Mouse (Mus musculus): ENCODE measurements at regions not wholly inside any gene's neighbourhood (a gene's known extent, or its start where the extent isn't known, plus 50 kb on each side); places are given as distances from the start of the nearest gene placed in this dataset.

DNA sequence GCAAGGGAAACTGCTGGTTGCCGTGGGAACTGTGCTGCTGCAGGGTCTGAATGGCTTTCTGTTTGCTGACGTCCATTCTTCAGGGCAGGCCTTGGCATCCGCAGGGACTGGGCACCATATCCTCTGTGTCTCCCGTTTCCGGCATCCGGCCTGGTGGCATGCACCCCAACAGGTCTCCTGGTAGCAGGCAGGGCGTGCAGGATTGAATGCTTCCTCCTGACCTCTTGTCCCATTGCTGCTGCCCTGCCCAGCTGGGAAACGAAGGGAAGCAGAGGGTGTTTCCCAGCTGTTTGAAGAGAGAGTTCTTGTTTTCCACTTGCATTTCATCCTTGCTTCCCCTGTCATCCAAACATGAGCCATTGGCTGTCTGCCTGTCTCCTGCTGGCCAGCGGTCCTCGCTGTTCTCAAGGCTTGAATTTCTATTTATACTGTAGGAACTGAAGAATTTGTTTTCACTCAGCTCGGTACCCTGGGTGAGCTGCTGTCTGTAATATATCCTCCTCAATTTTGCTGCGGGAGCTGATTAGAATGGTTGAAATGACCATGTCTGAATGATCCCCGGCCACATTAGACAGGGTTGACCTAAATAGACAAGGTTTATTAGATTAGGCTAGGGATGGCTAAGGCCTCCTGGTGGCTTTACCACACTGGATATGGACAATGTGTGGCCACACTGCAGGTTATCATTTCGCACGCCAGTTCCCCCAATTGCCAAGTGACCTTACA is 98.0 kb upstream of the Zfp648 start:
- Histone ChIP-seq H3K27ac (ENCODE audit: low read length) (peak overlapping the region; percentile 60), H3K4me2 (replicated peaks; ENCODE audit: low read depth, low read length) (no peak overlapping the region), H3K4me1 (ENCODE audit: insufficient read depth, low read depth, low read length) (no peaks in the 10 kb centered on the region), H3K9me3 (ENCODE audit: low read length) (no peaks in the 10 kb centered on the region), H3K27me3 (replicated peaks; ENCODE audit: insufficient read depth, low read length) (no peaks in the 10 kb centered on the region), H3K9ac (replicated peaks; ENCODE audit: low read depth) (no peak overlapping the region), H3K4me3 (ENCODE audit: low read depth, low read length) (no peak overlapping the region), H3K36me3 (ENCODE audit: insufficient read depth, low read length) (no peaks in the 10 kb centered on the region)
- peak; percentile 92 for DNase-seq (ENCODE audit: low spot score)
- WGBS: 28% methylated on average over 15 of the region's 15 CpGs
- ATAC-seq: peak; percentile 93
- TF ChIP-seq EP300 (IDR thresholded peaks at IDR 0.05) (peak; percentile 82), CTCF (IDR thresholded peaks at IDR 0.05) (peak; percentile 44)

DNA sequence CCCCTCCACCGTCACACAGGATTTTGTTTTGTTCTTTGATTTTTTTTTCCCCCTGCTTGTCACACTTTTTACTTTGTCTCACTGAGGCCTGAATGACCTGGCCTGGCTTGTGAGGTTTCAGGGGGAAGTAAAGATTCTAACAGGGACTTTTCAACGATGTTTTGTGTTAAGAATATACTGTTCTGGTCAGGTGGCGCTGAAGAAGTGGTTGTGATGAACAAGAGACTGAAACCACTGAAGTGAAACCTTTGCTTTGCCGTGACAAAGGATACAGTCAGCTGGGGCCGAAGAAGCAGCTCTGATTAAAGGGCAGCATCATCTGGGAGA is 97.4 kb upstream of the Zfp648 start:
- Histone ChIP-seq H3K9me3 (ENCODE audit: low read length) (no peaks in the 10 kb centered on the region), H3K36me3 (ENCODE audit: insufficient read depth, low read length) (no peaks in the 10 kb centered on the region), H3K27me3 (replicated peaks; ENCODE audit: insufficient read depth, low read length) (no peaks in the 10 kb centered on the region), H3K4me1 (ENCODE audit: insufficient read depth, low read depth, low read length) (no peaks in the 10 kb centered on the region), H3K9ac (replicated peaks; ENCODE audit: low read depth) (no peak overlapping the region), H3K27ac (ENCODE audit: low read length) (peak overlapping the region; percentile 60), H3K4me3 (ENCODE audit: low read depth, low read length) (no peak overlapping the region), H3K4me2 (replicated peaks; ENCODE audit: low read depth, low read length) (no peak overlapping the region)
- TF ChIP-seq CTCF (IDR thresholded peaks at IDR 0.05): no peak
- 76% methylated on average over 5 of the region's 5 CpGs for WGBS
- ATAC-seq: no peak
- DNase-seq (ENCODE audit: low spot score): no peak

DNA sequence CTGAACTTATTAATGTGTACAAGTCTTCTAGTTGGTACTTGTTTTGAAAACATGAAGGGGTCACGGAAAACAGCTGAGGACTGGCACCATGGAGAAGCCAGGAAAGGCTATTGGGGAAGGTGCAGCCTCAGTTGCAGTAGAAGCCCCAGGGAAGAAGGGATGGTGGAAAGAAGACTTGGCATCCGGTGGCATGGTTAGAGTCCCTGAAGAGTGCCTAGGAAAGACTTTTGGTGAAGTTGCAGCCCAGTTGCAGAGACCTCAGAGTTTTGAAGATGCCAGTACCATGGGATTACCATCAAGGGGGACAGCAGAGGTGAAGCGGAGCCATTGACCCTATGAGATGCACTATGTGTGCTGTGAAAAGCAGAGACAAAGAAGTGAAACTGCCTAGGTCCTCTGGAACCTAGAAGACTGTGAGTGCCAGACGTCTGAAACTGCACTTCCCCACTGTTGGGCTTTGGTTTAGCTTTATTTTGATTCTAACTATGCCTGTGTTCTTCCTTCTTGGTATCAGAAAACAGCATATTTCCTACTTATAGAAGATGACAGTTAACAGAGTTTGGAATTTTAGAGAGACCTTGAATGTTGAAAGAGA is 96.9 kb upstream of the Zfp648 start:
- no peaks in the 10 kb centered on the region for H3K9me3 ChIP-seq (ENCODE audit: low read length)
- no peak overlapping the region for H3K4me2 ChIP-seq (replicated peaks; ENCODE audit: low read depth, low read length)
- no peaks in the 10 kb centered on the region for H3K27me3 ChIP-seq (replicated peaks; ENCODE audit: insufficient read depth, low read length)
- no peak for TF ChIP-seq EP300 (IDR thresholded peaks at IDR 0.05)
- TF ChIP-seq CTCF (IDR thresholded peaks at IDR 0.05): no peak
- DNase-seq (ENCODE audit: low spot score) (no peak), ATAC-seq (no peak)
- H3K4me3 ChIP-seq (ENCODE audit: low read depth, low read length): no peak overlapping the region
- H3K36me3 ChIP-seq (ENCODE audit: insufficient read depth, low read length): no peaks in the 10 kb centered on the region
- H3K4me1 ChIP-seq (ENCODE audit: insufficient read depth, low read depth, low read length): no peaks in the 10 kb centered on the region
- 80% methylated on average over 4 of the region's 4 CpGs for WGBS
- peak overlapping the region; percentile 60; the same call in 1 of the 2 replicates for H3K27ac ChIP-seq (ENCODE audit: low read length)
- no peak overlapping the region for H3K9ac ChIP-seq (replicated peaks; ENCODE audit: low read depth)

DNA sequence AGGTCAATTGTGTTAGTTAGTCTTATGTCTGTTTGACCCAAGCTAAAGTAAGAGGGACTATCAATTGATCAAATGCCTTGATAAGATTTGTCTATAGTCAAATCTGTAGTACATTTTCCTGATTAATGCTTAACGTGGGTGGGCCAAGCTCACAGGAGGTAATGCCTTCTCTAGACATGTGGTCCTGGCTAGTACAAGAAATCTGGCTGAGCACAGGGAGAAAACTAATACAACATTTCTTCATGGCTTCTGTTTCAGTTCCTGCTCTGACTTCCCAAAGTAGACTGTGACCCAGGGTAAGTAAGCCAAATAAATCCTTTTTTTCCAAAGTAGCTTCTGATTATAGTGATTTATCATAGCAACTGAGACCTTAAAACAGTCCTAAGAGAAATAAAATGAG is 96.2 kb upstream of the Zfp648 start:
- Histone ChIP-seq H3K27me3 (replicated peaks; ENCODE audit: insufficient read depth, low read length) (no peaks in the 10 kb centered on the region), H3K9me3 (ENCODE audit: low read length) (no peaks in the 10 kb centered on the region), H3K27ac (ENCODE audit: low read length) (no peak overlapping the region), H3K4me2 (replicated peaks; ENCODE audit: low read depth, low read length) (no peak overlapping the region), H3K4me3 (ENCODE audit: low read depth, low read length) (no peak overlapping the region), H3K36me3 (ENCODE audit: insufficient read depth, low read length) (no peaks in the 10 kb centered on the region), H3K4me1 (ENCODE audit: insufficient read depth, low read depth, low read length) (no peaks in the 10 kb centered on the region), H3K9ac (replicated peaks; ENCODE audit: low read depth) (no peak overlapping the region)
- 37% methylated on average over 1 of the region's 1 CpGs for WGBS
- DNase-seq (ENCODE audit: low spot score) (no peak), ATAC-seq (no peak)
- TF ChIP-seq CTCF (IDR thresholded peaks at IDR 0.05) (no peak), EP300 (IDR thresholded peaks at IDR 0.05) (no peak)

DNA sequence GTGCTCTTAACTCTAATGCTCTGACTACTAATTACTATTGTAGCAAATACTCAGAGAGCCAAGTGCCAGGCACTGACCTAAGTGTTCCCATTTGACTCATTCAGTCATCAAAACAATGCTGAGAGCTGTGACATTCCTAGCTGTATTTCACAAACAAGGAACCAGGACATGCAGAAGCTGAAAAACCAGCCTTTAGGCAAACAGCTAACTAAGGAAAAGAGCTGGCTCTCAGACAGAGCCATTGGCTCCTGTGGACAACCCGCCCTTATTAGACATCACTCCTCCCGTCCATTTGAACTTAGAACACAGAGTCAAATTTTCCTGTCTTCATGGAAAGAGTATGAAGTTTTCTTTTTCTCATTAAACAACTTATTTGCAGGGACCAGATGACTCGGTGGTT is 88.5 kb upstream of the Zfp648 start:
- Histone ChIP-seq H3K27me3 (replicated peaks; ENCODE audit: insufficient read depth, low read length) (no peaks in the 10 kb centered on the region), H3K4me2 (replicated peaks; ENCODE audit: low read depth, low read length) (no peak overlapping the region), H3K4me1 (ENCODE audit: insufficient read depth, low read depth, low read length) (peaks cover 5% of the 10 kb centered on the region), H3K4me3 (ENCODE audit: low read depth, low read length) (no peak overlapping the region), H3K9me3 (ENCODE audit: low read length) (no peaks in the 10 kb centered on the region), H3K27ac (ENCODE audit: low read length) (no peak overlapping the region; the same call in 1 of the 2 replicates), H3K9ac (replicated peaks; ENCODE audit: low read depth) (no peak overlapping the region), H3K36me3 (ENCODE audit: insufficient read depth, low read length) (no peaks in the 10 kb centered on the region)
- TF ChIP-seq CTCF (IDR thresholded peaks at IDR 0.05) (no peak), EP300 (IDR thresholded peaks at IDR 0.05) (peak; percentile 93)
- DNase-seq (ENCODE audit: low spot score) (peak; percentile 93), ATAC-seq (peak; percentile 89)
- 40% methylated on average over 3 of the region's 3 CpGs for WGBS

DNA sequence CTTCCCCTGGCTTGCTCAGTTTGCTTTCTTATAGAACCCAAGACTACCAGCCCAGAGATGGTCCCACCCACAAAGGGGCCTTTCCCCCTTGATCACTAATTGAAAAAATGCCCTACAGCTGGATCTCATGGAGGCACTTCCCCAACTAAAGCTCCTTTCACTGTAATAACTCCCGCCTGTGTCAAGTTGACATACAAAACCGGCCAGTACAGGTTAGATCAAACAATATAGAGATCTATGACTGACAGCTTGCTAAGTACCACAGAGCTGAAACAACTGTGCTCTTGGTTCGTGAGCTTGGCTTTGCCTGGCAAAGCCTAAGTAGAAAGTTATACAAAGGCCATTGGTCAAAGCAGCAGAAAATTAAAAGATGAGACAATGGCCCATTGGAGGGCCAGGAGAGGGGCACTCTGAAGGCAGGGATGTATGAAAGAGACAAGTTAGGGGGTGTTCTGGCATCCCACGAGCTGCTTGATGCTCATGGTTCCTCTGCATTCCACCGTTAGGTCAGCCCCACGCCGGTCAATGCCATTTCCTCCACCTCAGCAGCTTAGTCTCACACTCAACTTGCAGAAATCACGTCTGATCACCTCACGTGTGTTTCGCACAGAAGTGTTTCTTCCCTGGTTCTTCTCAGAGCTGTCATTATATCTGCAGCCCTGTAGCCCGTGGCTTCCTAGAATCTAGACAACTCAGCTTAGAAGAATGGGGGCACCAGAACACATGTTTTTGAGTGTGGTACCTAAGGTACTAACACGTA is 87.5 kb upstream of the Zfp648 start:
- H3K9ac ChIP-seq (replicated peaks; ENCODE audit: low read depth): no peak overlapping the region
- H3K36me3 ChIP-seq (ENCODE audit: insufficient read depth, low read length): no peaks in the 10 kb centered on the region
- ATAC-seq (no peak), DNase-seq (ENCODE audit: low spot score) (no peak)
- H3K27me3 ChIP-seq (replicated peaks; ENCODE audit: insufficient read depth, low read length): no peaks in the 10 kb centered on the region
- peaks cover 11% of the 10 kb centered on the region for H3K4me1 ChIP-seq (ENCODE audit: insufficient read depth, low read depth, low read length)
- no peak overlapping the region for H3K27ac ChIP-seq (ENCODE audit: low read length)
- H3K9me3 ChIP-seq (ENCODE audit: low read length): no peaks in the 10 kb centered on the region
- no peak overlapping the region for H3K4me3 ChIP-seq (ENCODE audit: low read depth, low read length)
- TF ChIP-seq EP300 (IDR thresholded peaks at IDR 0.05) (no peak), CTCF (IDR thresholded peaks at IDR 0.05) (no peak)
- H3K4me2 ChIP-seq (replicated peaks; ENCODE audit: low read depth, low read length): no peak overlapping the region
- WGBS: 77% methylated on average over 12 of the region's 12 CpGs

Measured in lung, postnatal 0 days (tissue).